Mouse (Mus musculus): Measurements from ENCODE around the gene Ankrd44. TPM values are rescaled to one million over a fixed set of nuclear protein-coding genes. Genes with fewer than 3 reads are reported as not detected.

The Ankrd44 gene
- polyA plus RNA-seq, 1 experiment from 2014 or later, result 16.0 TPM

DNA sequence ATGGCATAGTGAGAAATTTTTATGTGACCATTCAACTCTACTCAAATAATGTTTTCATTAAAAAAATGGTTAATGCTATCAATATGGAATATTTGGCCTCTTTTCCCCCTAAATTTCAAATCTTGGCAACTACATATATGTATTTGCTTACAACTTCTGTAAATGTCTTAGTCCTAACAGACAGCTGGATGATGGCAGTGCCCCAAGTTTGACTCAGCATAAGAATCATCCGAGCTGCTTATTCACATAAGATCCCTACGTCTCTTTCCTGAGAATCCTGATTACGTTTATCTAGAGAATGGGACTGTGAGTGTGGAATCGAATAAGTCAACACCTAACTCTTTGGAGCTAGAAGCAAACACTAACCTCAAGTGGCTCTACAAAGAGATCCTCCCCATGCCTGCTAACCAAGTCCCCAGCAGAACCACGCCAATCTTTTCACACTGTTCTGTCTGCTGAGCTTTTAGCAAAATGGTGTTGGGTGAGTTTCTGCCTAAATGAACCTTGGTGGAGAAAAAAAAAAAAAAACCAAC is 96.4 kb downstream of the Ankrd44 start:
- no peak for ATAC-seq (replicated peaks; ENCODE audit: low FRiP score, low TSS enrichment, low read depth)
- WGBS, result 75% methylated on average over 5 of the region's 5 CpGs
- DNase-seq (ENCODE audit: low spot score), result no peak
- H3K4me1 ChIP-seq (replicated peaks; ENCODE audit: control insufficient read depth, insufficient read depth, low read length), result peaks cover 9% of the 10 kb centered on the region
- H3K4me3 ChIP-seq (ENCODE audit: low read depth, low read length), result no peak overlapping the region
- no peak overlapping the region for H3K4me2 ChIP-seq (ENCODE audit: low read length)
- no peaks in the 10 kb centered on the region for H3K36me3 ChIP-seq (ENCODE audit: control insufficient read depth, insufficient read depth, low read length)
- H3K9me3 ChIP-seq (ENCODE audit: control insufficient read depth, low read length), result no peaks in the 10 kb centered on the region
- H3K9ac ChIP-seq (ENCODE audit: low read length), result no peak overlapping the region
- H3K27me3 ChIP-seq (replicated peaks; ENCODE audit: control insufficient read depth, insufficient read depth, low read length), result no peaks in the 10 kb centered on the region
- H3K27ac ChIP-seq (ENCODE audit: low read depth), result no peak overlapping the region

DNA sequence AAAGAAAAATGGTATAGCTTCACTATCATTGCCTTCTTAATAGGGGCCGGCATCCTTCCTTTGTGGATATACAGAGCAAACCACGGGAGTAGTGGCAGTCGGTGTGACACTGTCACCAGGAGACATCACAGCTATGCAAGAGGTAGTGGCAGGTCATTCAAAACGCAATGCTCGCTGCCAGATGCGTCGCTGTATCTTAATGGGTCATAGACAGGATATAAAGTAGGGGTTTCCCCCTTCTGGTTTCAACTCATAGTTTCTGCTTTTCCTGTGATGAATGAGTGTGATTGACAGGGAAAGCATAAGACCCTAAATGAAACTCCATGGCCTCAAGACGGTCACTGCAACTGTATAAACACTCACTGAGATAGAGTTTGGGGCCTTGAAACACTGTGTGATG is 98.4 kb downstream of the Ankrd44 start:
- Histone ChIP-seq H3K36me3 (ENCODE audit: control insufficient read depth, insufficient read depth, low read length) (no peaks in the 10 kb centered on the region), H3K9ac (ENCODE audit: low read length) (no peak overlapping the region), H3K4me1 (replicated peaks; ENCODE audit: control insufficient read depth, insufficient read depth, low read length) (peaks cover 9% of the 10 kb centered on the region), H3K9me3 (ENCODE audit: control insufficient read depth, low read length) (no peaks in the 10 kb centered on the region), H3K27ac (ENCODE audit: low read depth) (no peak overlapping the region), H3K27me3 (replicated peaks; ENCODE audit: control insufficient read depth, insufficient read depth, low read length) (no peaks in the 10 kb centered on the region), H3K4me3 (ENCODE audit: low read depth, low read length) (no peak overlapping the region), H3K4me2 (ENCODE audit: low read length) (no peak overlapping the region)
- no peak for ATAC-seq (replicated peaks; ENCODE audit: low FRiP score, low TSS enrichment, low read depth)
- DNase-seq (ENCODE audit: low spot score), result no peak
- 82% methylated on average over 8 of the region's 8 CpGs for WGBS

DNA sequence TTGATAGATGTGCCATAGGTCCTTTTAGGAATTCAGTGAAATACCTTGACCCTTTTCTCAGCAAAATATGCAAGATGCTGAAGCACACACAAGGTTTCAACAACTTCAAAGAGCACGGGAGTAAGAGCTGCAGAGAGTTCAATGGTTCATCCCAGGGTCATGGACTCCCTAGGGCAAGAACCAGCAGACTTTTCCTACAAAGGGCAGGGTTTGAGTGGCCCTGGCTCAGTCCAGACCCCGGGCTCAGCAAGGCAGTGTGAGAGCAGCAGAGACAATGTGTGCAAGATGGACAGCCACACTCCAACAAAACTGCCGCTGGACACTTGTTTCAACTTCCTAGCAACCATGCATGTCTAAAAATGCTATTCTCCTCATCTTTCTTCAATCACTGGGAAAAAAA is 98.8 kb downstream of the Ankrd44 start:
- DNase-seq (ENCODE audit: low spot score) (no peak), ATAC-seq (replicated peaks; ENCODE audit: low FRiP score, low TSS enrichment, low read depth) (no peak)
- Histone ChIP-seq H3K4me3 (ENCODE audit: low read depth, low read length) (no peak overlapping the region), H3K36me3 (ENCODE audit: control insufficient read depth, insufficient read depth, low read length) (no peaks in the 10 kb centered on the region), H3K9me3 (ENCODE audit: control insufficient read depth, low read length) (no peaks in the 10 kb centered on the region), H3K4me1 (replicated peaks; ENCODE audit: control insufficient read depth, insufficient read depth, low read length) (peaks cover 9% of the 10 kb centered on the region), H3K27me3 (replicated peaks; ENCODE audit: control insufficient read depth, insufficient read depth, low read length) (no peaks in the 10 kb centered on the region), H3K27ac (ENCODE audit: low read depth) (no peak overlapping the region), H3K9ac (ENCODE audit: low read length) (no peak overlapping the region), H3K4me2 (ENCODE audit: low read length) (no peak overlapping the region)
- 56% methylated on average over 3 of the region's 3 CpGs for WGBS

DNA sequence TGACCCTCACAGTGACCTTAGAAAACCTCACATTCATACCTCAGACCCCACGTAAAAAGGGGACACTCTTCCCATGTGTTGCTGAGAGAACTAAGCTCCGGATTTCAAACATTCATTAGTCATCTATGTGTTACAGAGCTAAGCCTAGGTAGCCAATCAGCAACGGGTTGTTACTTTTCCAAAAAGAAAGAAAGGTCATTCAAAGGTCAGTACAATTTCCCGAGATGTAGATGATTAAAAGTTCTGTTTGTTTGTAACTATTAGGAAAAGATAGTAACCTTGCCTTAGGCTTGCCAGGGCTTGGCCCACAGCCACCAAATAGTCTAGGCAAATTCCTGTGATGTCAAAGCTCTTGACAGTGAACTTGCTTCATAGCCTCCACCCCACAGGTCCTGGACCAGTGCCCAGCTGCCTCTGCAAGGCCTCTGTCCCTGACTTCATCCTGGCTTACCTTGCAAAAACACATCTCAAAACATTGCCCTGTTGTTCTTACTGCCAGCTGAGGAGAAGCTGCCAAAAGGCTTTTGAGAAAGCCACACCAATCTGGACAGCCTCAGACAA is 99.7 kb downstream of the Ankrd44 start:
- Histone ChIP-seq H3K4me3 (ENCODE audit: low read depth, low read length) (no peak overlapping the region), H3K27ac (ENCODE audit: low read depth) (peak overlapping the region; percentile 47; the same call in 1 of the 2 replicates), H3K27me3 (replicated peaks; ENCODE audit: control insufficient read depth, insufficient read depth, low read length) (no peaks in the 10 kb centered on the region), H3K36me3 (ENCODE audit: control insufficient read depth, insufficient read depth, low read length) (no peaks in the 10 kb centered on the region), H3K4me2 (ENCODE audit: low read length) (no peak overlapping the region), H3K4me1 (replicated peaks; ENCODE audit: control insufficient read depth, insufficient read depth, low read length) (peaks cover 9% of the 10 kb centered on the region), H3K9me3 (ENCODE audit: control insufficient read depth, low read length) (no peaks in the 10 kb centered on the region), H3K9ac (ENCODE audit: low read length) (no peak overlapping the region)
- 33% methylated on average over 4 of the region's 4 CpGs for WGBS
- 0 out of 2 replicates have a peak, but pooled peaks have one; percentile 49 for ATAC-seq (replicated peaks; ENCODE audit: low FRiP score, low TSS enrichment, low read depth)
- DNase-seq (ENCODE audit: low spot score), result peak; percentile 59

DNA sequence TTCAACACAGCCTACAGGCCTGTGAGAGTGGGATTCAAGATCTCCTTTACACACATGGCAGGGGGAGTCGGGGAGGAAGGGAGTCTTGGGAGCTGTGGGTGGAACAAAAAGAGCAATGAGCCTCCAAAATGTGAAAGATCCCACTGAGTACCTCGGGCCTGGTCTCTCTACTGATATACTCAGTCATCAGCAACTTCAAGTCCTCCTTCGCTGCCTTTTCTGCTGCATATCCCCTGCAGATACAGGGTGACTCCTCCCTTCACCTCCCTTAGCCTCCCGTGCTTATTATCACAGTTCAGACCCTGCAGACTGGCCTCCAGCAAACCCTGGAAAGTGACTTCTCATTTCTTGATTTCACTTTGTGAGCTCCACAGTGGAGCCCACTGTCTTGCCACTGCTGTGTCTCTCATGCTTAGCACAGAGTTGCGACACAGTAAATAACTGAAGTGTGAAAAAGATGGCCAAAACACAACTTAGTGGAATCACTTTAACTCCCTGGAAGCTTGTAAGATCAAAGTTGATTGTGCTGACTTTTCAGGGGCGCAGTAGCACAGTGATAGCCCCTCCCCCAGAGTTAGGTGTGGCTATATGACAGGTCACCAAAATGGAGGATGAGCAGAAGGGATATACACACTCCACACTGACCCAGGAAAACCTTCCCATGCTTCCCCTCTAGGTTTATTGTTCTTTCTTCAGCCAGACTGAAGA is 100.3 kb downstream of the Ankrd44 start:
- ATAC-seq (replicated peaks; ENCODE audit: low FRiP score, low TSS enrichment, low read depth), result peak; percentile 32; the same call in 1 of the 2 replicates

DNA sequence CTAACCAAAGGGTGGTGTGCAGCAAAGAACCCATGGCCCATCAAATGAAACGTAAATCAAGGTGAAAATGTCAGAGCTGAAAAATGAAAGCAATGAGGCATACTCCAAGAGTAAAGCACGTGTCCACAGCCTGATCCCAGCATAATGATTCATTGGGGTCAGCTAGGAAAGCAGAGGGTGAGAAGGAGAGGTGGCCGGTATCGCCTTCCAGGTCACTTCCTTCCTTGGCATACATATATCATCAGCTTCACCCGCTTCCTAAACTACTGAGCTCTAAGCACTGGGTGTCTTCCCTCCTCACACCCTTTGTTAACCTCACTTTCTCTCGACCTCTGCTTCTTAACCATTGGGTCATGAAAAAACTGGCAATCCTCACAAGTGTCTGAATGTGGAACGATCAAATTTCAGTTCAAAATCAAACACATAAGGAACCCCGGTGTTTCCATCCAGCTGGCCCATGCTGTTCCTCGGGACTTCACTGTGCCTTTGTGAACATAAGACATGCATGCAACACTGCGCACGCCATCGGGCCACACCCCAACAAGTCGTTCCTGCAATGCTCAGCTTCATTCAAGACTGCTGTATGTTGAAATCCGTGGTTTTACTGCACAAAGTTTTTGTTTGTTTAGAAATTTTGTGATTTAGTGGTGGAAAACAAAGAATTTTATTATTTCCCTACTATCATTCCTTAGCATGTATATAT is 101.9 kb downstream of the Ankrd44 start:
- Histone ChIP-seq H3K4me2 (ENCODE audit: low read length) (no peak overlapping the region), H3K4me3 (ENCODE audit: low read depth, low read length) (no peak overlapping the region), H3K27ac (ENCODE audit: low read depth) (no peak overlapping the region), H3K4me1 (replicated peaks; ENCODE audit: control insufficient read depth, insufficient read depth, low read length) (peaks cover 9% of the 10 kb centered on the region), H3K9me3 (ENCODE audit: control insufficient read depth, low read length) (no peaks in the 10 kb centered on the region), H3K27me3 (replicated peaks; ENCODE audit: control insufficient read depth, insufficient read depth, low read length) (no peaks in the 10 kb centered on the region), H3K9ac (ENCODE audit: low read length) (no peak overlapping the region), H3K36me3 (ENCODE audit: control insufficient read depth, insufficient read depth, low read length) (no peaks in the 10 kb centered on the region)
- WGBS, result 73% methylated on average over 14 of the region's 14 CpGs
- ATAC-seq (replicated peaks; ENCODE audit: low FRiP score, low TSS enrichment, low read depth), result no peak
- DNase-seq (ENCODE audit: low spot score), result no peak

More for the DNA sequence above, 100.3 kb downstream of the Ankrd44 start:
- no peaks in the 10 kb centered on the region for H3K9me3 ChIP-seq (ENCODE audit: control insufficient read depth, low read length)
- no peak overlapping the region for H3K9ac ChIP-seq (ENCODE audit: low read length)
- no peak overlapping the region for H3K4me3 ChIP-seq (ENCODE audit: low read depth, low read length)
- H3K4me2 ChIP-seq (ENCODE audit: low read length), result no peak overlapping the region
- DNase-seq (ENCODE audit: low spot score), result no peak
- H3K4me1 ChIP-seq (replicated peaks; ENCODE audit: control insufficient read depth, insufficient read depth, low read length), result peaks cover 9% of the 10 kb centered on the region
- H3K27me3 ChIP-seq (replicated peaks; ENCODE audit: control insufficient read depth, insufficient read depth, low read length), result no peaks in the 10 kb centered on the region
- peak overlapping the region; percentile 47; the same call in 1 of the 2 replicates for H3K27ac ChIP-seq (ENCODE audit: low read depth)
- WGBS, result 71% methylated on average over 6 of the region's 6 CpGs
- H3K36me3 ChIP-seq (ENCODE audit: control insufficient read depth, insufficient read depth, low read length), result no peaks in the 10 kb centered on the region

DNA sequence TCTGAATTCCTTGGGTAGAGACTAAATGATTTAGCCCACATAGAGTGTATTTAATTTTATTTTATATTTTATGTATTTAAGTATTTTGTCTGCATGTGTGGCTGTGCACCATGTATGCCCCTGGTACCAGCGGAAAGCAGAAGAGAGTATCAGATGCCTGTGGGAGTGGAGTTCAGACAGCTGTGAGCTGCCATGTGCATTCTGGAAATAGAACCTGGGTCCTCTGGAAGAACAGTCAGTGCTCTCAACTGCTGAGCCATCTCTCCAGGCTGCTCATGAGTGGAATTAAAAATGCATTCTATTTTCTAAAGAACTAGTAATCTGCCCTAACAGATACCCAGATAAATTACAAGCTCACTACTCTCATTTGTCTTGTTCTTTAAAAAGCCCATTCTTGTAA is 104.4 kb downstream of the Ankrd44 start:
- H3K4me2 ChIP-seq (ENCODE audit: low read length), result no peak overlapping the region
- H3K9ac ChIP-seq (ENCODE audit: low read length), result no peak overlapping the region
- no peaks in the 10 kb centered on the region for H3K27me3 ChIP-seq (replicated peaks; ENCODE audit: control insufficient read depth, insufficient read depth, low read length)
- 88% methylated on average over 1 of the region's 1 CpGs for WGBS
- ATAC-seq (replicated peaks; ENCODE audit: low FRiP score, low TSS enrichment, low read depth) (no peak), DNase-seq (ENCODE audit: low spot score) (no peak)
- no peak overlapping the region for H3K27ac ChIP-seq (ENCODE audit: low read depth)
- peaks cover 7% of the 10 kb centered on the region for H3K4me1 ChIP-seq (replicated peaks; ENCODE audit: control insufficient read depth, insufficient read depth, low read length)
- H3K9me3 ChIP-seq (ENCODE audit: control insufficient read depth, low read length), result no peaks in the 10 kb centered on the region
- H3K4me3 ChIP-seq (ENCODE audit: low read depth, low read length), result no peak overlapping the region
- no peaks in the 10 kb centered on the region for H3K36me3 ChIP-seq (ENCODE audit: control insufficient read depth, insufficient read depth, low read length)

DNA sequence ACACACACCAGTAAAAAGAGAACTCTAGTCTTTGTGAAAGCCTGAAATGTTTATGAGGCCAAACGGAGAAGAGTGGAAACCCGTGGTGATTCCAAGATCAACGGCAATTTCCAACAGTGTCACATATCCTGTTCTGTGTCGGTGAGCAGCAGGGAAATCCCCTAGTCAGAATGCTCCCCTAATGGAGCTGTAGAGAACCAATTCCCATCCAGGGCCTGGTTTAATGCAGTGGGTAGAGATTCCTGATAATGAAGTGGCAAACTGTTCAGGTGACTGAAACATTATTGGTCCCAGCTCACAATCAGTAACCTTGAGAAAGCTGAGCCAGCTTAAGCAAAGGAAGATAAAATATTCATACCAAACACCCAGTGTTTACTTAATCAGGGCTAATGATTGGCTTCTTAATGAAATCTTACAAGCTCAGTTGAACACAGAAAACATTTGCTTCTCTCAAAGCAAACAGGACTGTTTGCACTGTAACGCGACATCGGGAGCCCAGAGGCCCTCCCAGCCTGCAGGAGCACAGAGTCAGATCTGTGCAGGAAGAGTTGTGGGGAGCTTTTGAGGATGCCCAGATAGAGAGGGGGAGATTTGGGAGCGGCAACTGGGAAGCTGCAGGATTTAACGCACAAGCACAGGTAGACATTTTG is 110.9 kb downstream of the Ankrd44 start:
- 57% methylated on average over 9 of the region's 9 CpGs for WGBS
- Histone ChIP-seq H3K9me3 (ENCODE audit: control insufficient read depth, low read length) (no peaks in the 10 kb centered on the region), H3K4me3 (ENCODE audit: low read depth, low read length) (no peak overlapping the region), H3K4me1 (replicated peaks; ENCODE audit: control insufficient read depth, insufficient read depth, low read length) (no peaks in the 10 kb centered on the region; the same call in 1 of the 2 replicates), H3K27me3 (replicated peaks; ENCODE audit: control insufficient read depth, insufficient read depth, low read length) (no peaks in the 10 kb centered on the region), H3K4me2 (ENCODE audit: low read length) (no peak overlapping the region), H3K27ac (ENCODE audit: low read depth) (no peak overlapping the region), H3K9ac (ENCODE audit: low read length) (no peak overlapping the region), H3K36me3 (ENCODE audit: control insufficient read depth, insufficient read depth, low read length) (no peaks in the 10 kb centered on the region)
- ATAC-seq (replicated peaks; ENCODE audit: low FRiP score, low TSS enrichment, low read depth) (no peak), DNase-seq (ENCODE audit: low spot score) (no peak)
